Mouse (Mus musculus) thymus, postnatal 10 days (tissue): ENCODE results near the gene Rbm20.

ENCODE experiments used
- DNase-seq, 2 experiments: peaks; one replicate each; pipeline ENCODE4 v3.0.0; 2021; ENCODE audit warnings: low spot score in 2 of 2

The Rbm20 gene

GRCm38 (mm10) chr19:53810584-53810983, 133.5 kb downstream of the Rbm20 start:
- DNase-seq: no peak

- no peak for DNase-seq
These were observed 136.5 kb downstream of the Rbm20 start for GRCm38 (mm10) chr19:53813576-53813975.

GRCm38 (mm10) chr19:53815714-53816113, 138.6 kb downstream of the Rbm20 start:
- no peak for DNase-seq

- DNase-seq: no peak
These were observed 139.1 kb downstream of the Rbm20 start for GRCm38 (mm10) chr19:53816242-53816641.

GRCm38 (mm10) chr19:53819299-53819698, 142.2 kb downstream of the Rbm20 start:
- DNase-seq: no peak

GRCm38 (mm10) chr19:53821241-53822120, 144.4 kb downstream of the Rbm20 start:
- no peak for DNase-seq

- no peak for DNase-seq
These were observed 146.7 kb downstream of the Rbm20 start for GRCm38 (mm10) chr19:53823847-53824246.

DNA sequence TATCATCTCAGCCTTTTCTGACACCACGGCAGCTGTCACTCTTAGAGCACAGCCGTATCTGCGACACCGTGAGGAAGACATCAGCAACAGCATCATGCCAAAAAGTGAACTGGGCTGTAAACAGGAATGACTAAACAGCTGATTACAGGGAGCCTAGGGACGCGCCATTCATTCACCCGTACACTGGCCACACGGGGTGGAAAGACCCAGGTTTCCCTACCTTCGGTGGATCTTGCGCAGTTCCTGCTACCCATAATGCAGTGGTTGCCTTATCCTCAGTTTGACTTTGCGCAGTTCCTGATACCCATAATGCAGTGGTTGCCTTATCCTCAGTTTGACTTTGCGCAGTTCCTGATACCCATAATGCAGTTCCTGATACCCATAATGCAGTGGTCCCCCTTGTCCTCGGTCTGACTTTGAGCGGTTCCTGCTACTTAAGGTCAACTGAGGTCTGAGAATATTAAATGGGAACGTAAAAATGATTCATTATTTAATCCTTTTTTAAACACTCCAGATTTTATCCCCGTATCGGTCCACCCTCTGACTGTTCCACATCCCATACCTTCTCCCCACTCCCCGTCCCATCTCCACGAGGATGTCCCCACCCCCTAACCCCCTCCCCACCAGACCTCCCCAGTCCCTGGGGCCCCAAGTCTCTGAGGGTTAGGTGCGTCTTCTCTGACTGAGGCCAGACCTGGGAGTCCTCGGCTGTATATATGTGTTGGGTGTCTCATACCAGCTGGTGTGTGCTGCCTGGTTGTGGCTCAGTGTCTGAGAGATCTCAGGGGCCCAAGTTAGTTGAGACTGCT, 148.0 kb downstream of the Rbm20 start:
- DNase-seq: no peak

GRCm38 (mm10) chr19:53829990-53830389, 152.9 kb downstream of the Rbm20 start:
- DNase-seq: no peak

DNA sequence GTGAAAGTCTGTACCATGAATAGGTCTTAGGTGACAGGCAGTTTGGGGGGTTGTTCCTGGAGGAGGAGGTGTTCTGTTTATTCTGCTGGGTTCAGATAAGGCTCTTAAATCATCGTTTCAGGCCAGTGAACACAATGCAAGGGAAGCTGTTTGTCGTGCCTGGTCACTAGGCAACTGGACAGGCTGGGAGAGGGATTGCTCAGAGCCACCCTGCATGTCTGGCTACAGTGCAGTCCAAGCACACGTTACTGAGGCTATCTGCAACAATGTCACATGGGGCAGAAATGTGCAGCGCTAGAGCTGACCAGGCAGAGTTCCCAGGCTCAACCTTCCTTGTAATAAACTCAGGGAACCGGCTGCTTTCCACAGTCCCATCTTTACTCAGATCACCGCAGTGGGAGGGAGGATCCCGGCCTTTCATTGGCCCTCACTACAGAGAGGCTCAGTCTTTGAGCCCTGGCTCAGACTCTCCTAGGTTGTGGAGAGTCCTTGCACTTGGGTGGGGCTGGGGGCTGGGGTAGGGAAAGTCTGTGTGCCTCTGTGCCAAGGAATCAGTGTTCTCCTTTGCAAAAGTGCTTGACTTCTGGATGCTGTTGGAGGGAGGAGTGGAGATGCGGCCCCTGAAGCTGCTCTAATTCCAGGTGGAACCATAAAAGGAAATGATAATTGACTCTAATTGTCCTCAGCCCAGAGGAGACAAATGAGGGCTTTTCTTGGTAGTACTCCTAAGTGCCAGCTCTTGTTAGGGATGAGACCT, 153.5 kb downstream of the Rbm20 start:
- DNase-seq: no peak

DNA sequence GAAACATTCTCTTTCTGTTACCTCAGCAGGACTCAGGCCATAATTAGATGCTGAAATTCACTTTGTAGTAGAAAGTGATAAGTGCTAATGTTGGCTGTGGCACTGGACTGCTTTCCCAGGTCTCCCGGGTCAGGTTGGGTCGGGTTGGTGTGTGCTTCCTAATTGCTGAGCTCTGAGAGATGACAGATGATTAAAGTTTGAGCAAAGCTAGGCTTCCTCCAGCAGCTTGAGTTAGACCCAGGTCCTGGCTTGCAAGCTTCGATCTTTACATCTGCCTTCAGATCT, 154.0 kb downstream of the Rbm20 start:
- DNase-seq: no peak

GRCm38 (mm10) chr19:53832512-53832911, 155.4 kb downstream of the Rbm20 start:
- no peak for DNase-seq

DNA sequence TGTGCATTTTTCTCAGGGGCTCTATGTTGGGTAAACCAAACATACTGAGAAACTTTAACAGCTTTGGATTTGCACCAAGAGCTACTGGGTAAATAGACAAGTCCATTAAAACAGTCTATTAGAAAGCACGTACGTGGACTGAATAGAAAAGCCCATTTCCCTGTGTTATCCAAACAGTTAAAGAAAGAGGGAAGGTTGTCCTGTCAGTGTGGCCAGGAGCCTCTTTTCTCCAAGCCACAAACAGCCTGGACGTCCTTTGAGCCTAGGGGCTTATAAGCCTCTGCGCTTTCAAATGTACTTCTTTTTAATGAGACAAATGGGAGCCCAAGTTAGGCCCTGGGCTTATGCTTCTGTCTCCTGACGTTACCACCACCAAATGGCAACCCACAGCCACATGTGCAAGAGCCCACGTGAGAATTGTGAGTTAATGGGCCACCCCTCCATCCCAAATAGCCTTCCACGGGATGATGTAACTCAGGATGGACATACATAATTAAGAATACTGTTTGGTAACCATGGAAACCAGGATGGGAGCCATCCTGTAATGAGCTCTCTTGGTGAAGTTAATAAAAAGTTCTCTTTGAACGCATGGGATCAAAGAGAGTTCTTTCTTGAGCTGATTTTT, 156.8 kb downstream of the Rbm20 start:
- DNase-seq: no peak

GRCm38 (mm10) chr19:53836569-53837454, 159.7 kb downstream of the Rbm20 start:
- no peak for DNase-seq

DNA sequence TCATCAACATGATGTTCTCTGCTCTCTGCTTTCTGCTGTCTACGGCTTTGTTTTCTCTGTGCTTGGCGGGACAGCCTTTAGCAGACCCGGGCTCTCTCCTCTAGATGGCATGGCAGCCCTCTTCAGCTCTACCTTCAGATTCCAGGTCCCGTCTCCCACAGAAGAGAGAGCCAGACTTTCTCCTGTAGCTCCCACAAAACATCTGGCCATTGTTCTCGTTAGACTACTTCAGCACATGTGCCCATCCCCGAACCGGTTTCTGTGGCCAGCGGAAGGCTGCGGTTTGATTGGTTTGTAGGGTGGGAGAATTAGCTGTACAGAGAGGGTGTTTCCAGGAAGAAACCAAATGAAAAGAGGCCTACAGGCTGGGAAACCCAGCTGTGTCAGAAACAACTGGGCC, 161.7 kb downstream of the Rbm20 start:
- peak in 1 of 2 experiments; percentile 24 for DNase-seq

- no peak for DNase-seq
These were observed 162.7 kb downstream of the Rbm20 start for GRCm38 (mm10) chr19:53839837-53840236.

GRCm38 (mm10) chr19:53841915-53842314, 164.8 kb downstream of the Rbm20 start:
- peak; percentile 56 to 86 for DNase-seq

- no peak for DNase-seq
These were observed 166.9 kb downstream of the Rbm20 start for GRCm38 (mm10) chr19:53843972-53844371.

DNA sequence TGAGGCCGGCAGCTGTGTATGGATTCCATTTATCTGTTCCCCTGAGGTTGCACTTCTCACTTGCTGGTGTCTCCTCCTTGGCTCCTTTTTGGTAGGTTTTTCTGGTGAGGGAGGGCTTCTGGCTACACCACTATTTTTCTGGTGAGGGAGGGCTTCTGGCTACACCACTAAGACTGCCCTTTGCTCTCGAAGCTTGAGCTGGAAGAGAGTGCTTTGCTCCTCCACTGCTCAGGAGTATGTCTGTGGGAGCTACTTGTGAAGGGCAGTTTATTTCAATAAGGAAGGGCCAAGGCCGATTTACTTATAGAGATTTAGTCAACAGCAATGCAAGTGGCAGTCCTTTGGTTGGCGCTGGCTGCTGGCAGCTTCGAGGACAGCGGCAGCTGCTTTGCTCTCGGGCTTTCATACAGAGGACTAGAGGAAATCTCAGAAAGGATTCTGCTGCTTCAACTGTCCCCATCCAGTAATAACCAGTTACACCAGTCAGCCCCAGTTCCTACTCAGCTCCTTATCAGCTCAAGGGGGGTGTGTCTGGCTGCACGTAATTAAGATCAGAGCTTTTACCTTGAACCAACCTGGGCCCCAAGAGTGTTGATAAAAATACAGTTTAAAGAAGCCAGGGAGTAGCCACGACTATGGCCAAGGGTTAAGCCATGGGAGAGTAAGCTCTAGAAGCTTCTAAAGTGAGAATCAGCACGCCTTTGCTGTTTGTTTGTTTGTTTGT, 171.3 kb downstream of the Rbm20 start:
- no peak for DNase-seq
